Mouse (Mus musculus): ENCODE data around the gene Tubgcp2. TPM values are rescaled to one million over a fixed set of nuclear protein-coding genes. Genes with fewer than 3 reads are reported as not detected.

The Tubgcp2 gene
- polyA plus RNA-seq, 1 experiment from 2014 or later: 16.0 TPM

DNA sequence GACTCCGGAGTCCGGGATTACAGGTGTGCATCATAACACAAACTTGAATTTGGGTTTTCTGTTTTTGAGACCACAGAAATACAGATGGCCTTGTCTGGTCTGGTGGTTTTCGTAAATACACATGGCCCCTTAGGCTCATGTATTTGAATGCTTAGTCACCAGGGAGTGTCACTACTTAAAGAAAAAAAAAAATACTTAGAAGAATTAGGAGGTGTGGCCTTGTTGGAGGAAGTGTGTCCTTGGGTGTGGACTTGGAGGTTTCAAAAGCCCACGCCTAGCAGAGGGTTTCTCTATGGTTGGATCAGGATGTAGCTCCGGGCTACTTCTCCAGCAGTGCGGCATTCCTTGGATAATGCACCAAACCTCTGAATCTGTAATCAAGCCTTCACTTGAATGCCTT lies 41.2 kb upstream of the Tubgcp2 start:
- no peak for TF ChIP-seq EP300 (IDR thresholded peaks at IDR 0.05; ENCODE audit: low read depth)
- no peaks in the 10 kb centered on the region for H3K4me1 ChIP-seq (ENCODE audit: insufficient read depth)
- DNase-seq (no peak), ATAC-seq (no peak)
- peaks cover 35% of the 10 kb centered on the region for H3K27me3 ChIP-seq (ENCODE audit: insufficient read depth, low read length)
- H3K27ac ChIP-seq (ENCODE audit: low read depth): no peak overlapping the region
- H3K9me3 ChIP-seq (ENCODE audit: low read length): no peaks in the 10 kb centered on the region
- 59% methylated on average over 6 of the region's 6 CpGs for WGBS (ENCODE audit: insufficient replicate concordance)
- no peak overlapping the region for H3K4me2 ChIP-seq (ENCODE audit: low read depth, low read length)
- H3K36me3 ChIP-seq (replicated peaks; ENCODE audit: insufficient read depth, low read length): no peaks in the 10 kb centered on the region
- H3K9ac ChIP-seq (replicated peaks): no peak overlapping the region
- no peak overlapping the region for H3K4me3 ChIP-seq (ENCODE audit: low read depth, low read length)

DNA sequence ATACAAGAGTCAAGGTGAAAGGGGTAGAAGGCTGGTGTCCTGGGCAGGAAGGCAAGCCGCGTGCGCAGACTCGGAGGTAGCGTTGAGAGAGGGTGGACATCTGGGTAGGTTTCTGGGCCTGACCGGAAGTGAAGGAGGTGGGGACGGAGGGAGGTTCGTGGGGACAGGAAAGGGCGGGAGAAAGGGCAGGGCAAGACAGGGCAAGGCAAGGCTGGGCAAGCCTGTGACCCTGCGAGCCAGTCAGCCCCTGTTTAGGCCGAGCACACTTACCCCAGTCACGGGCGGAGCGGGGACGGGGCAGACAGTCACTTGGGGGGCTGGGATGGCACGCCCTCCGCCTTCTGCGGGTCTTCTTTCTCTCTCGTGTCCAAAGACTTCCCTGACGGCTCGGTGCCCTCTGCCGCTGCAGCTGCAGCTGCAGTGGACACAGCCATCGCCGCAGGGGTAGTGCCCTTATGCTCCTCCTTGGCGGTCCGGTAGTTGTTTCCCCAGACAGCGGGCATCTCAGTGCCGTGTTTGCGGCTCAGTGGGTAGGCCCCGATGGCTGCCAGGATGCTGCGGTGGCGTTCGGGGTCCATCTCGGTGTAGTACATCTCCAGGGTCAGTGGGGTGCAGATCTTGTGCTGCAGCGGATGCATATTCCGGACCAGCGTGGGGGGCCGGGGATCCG lies 33.7 kb upstream of the Tubgcp2 start:
- H3K9ac ChIP-seq (replicated peaks): no peak overlapping the region; the same call in 1 of the 2 replicates
- TF ChIP-seq EP300 (IDR thresholded peaks at IDR 0.05; ENCODE audit: low read depth) (no peak), CTCF (IDR thresholded peaks at IDR 0.05; ENCODE audit: low read depth) (no peak)
- no peak overlapping the region for H3K27ac ChIP-seq (ENCODE audit: low read depth)
- peak overlapping the region; percentile 65 for H3K4me2 ChIP-seq (ENCODE audit: low read depth, low read length)
- H3K4me3 ChIP-seq (ENCODE audit: low read depth, low read length): peak overlapping the region; percentile 29; the same call in 1 of the 2 replicates
- WGBS (ENCODE audit: insufficient replicate concordance): 40% methylated on average over 39 of the region's 39 CpGs
- H3K9me3 ChIP-seq (ENCODE audit: low read length): no peaks in the 10 kb centered on the region
- peak; percentile 44 for ATAC-seq
- no peaks in the 10 kb centered on the region for H3K36me3 ChIP-seq (replicated peaks; ENCODE audit: insufficient read depth, low read length)
- DNase-seq: peak; percentile 27
- peaks cover 9% of the 10 kb centered on the region; the same call in 1 of the 2 replicates for H3K27me3 ChIP-seq (ENCODE audit: insufficient read depth, low read length)
- 0 out of 2 replicates have a peak, but pooled peaks cover 4% of the 10 kb centered on the region for H3K4me1 ChIP-seq (ENCODE audit: insufficient read depth)

DNA sequence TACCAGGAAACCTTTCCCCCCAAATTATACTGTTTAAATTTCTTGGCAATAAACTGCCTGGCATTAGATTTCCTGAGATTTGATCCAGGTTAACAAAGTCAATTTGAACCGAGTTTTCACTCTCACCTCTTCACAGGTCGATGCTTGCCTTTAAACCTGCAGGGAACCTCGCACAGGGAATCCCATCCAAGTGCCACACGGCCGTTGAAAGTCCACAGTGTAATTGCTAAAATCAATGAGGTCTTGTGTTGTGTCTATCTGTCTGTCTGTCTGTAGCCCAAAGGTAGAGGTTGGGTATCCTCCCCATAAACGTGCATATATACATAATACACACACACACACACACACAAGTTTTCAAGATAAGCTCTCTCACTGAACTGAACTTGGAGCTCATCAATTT lies 30.9 kb upstream of the Tubgcp2 start:
- H3K9me3 ChIP-seq (ENCODE audit: low read length): no peaks in the 10 kb centered on the region
- whole genome bisulfite sequencing (ENCODE audit: insufficient replicate concordance): 44% methylated on average over 6 of the region's 6 CpGs
- peaks cover 23% of the 10 kb centered on the region for H3K27me3 ChIP-seq (ENCODE audit: insufficient read depth, low read length)
- TF ChIP-seq EP300 (IDR thresholded peaks at IDR 0.05; ENCODE audit: low read depth): peak; percentile 25; the same call in 1 of the 2 replicates
- no peak for TF ChIP-seq CTCF (IDR thresholded peaks at IDR 0.05; ENCODE audit: low read depth)
- DNase-seq (peak; percentile 39), ATAC-seq (peak; percentile 84)
- no peaks in the 10 kb centered on the region for H3K36me3 ChIP-seq (replicated peaks; ENCODE audit: insufficient read depth, low read length)
- H3K9ac ChIP-seq (replicated peaks): no peak overlapping the region
- H3K4me2 ChIP-seq (ENCODE audit: low read depth, low read length): no peak overlapping the region
- H3K4me1 ChIP-seq (ENCODE audit: insufficient read depth): 0 out of 2 replicates have a peak, but pooled peaks cover 4% of the 10 kb centered on the region
- peak overlapping the region; percentile 81 for H3K27ac ChIP-seq (ENCODE audit: low read depth)
- H3K4me3 ChIP-seq (ENCODE audit: low read depth, low read length): no peak overlapping the region

DNA sequence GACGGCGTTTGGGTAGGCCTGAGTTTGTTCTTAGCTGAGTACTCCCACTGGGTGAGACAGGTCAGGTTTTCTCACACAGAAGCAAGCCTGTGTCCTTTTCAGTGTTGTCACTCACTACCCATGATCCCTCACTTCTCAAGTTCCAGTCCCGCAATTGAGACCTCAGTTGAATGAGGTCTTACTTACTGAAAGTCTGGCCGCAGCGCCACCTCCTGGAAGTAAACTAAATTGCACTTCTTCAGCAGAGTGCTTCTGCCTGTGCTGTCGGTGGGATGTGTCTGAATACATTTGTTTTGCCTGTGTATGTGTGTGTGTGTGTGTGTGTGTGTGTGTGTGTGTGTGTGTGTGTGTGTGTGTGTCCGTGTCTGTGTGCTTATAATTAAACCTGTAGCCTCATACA lies 26.6 kb upstream of the Tubgcp2 start:
- Histone ChIP-seq H3K27ac (ENCODE audit: low read depth) (no peak overlapping the region), H3K27me3 (ENCODE audit: insufficient read depth, low read length) (peaks cover 63% of the 10 kb centered on the region), H3K4me1 (ENCODE audit: insufficient read depth) (peaks cover 8% of the 10 kb centered on the region), H3K4me3 (ENCODE audit: low read depth, low read length) (no peak overlapping the region), H3K36me3 (replicated peaks; ENCODE audit: insufficient read depth, low read length) (no peaks in the 10 kb centered on the region), H3K4me2 (ENCODE audit: low read depth, low read length) (no peak overlapping the region), H3K9me3 (ENCODE audit: low read length) (no peaks in the 10 kb centered on the region), H3K9ac (replicated peaks) (no peak overlapping the region)
- WGBS (ENCODE audit: insufficient replicate concordance): 24% methylated on average over 7 of the region's 7 CpGs
- peak; percentile 72 for DNase-seq
- TF ChIP-seq CTCF (IDR thresholded peaks at IDR 0.05; ENCODE audit: low read depth) (peak; percentile 86), EP300 (IDR thresholded peaks at IDR 0.05; ENCODE audit: low read depth) (no peak)
- ATAC-seq: no peak

DNA sequence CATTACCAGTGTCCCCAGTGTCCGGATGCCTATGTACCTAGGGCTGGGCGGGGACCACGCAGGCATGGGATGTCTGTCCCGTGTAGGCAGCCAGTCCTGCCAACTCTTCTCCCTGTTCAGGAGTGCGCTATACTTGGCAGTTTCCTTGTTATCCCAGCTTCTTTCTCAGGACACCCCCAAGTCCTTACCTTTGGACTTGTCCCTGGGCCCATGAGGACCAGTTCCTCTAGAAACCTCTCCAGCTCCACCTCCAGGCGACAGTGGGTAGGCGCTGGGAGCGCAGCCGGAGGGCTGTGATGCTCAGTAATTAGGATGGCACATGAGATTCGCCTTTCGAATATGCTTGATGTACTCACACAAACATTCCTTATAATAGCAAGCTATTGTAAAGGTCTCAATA lies 25.8 kb upstream of the Tubgcp2 start:
- H3K4me2 ChIP-seq (ENCODE audit: low read depth, low read length): no peak overlapping the region

DNA sequence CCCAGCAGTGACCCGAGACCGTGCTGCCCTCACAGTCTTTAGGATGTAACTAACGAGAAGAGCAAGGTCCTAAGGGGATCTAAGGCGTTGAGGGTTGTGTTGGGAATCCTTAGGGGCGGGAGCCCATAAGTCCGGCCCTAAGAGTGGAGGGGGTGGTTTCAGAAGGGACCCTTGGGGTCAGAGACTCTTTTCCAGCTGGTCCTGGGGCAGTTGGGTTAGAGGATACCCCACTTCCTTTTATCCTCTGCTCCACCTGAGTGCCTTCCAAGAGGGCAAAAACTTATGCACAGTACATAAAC lies 25.3 kb upstream of the Tubgcp2 start:
- no peak overlapping the region for H3K9ac ChIP-seq (replicated peaks)
- H3K9me3 ChIP-seq (ENCODE audit: low read length): no peaks in the 10 kb centered on the region
- WGBS (ENCODE audit: insufficient replicate concordance): 10% methylated on average over 6 of the region's 6 CpGs
- H3K4me3 ChIP-seq (ENCODE audit: low read depth, low read length): no peak overlapping the region
- no peak for ATAC-seq
- 0 out of 2 replicates have a peak overlapping the region, but pooled peaks have one; percentile 26 for H3K4me2 ChIP-seq (ENCODE audit: low read depth, low read length)
- no peak for DNase-seq
- H3K27ac ChIP-seq (ENCODE audit: low read depth): no peak overlapping the region
- peaks cover 8% of the 10 kb centered on the region for H3K4me1 ChIP-seq (ENCODE audit: insufficient read depth)
- H3K36me3 ChIP-seq (replicated peaks; ENCODE audit: insufficient read depth, low read length): no peaks in the 10 kb centered on the region
- peaks cover 76% of the 10 kb centered on the region for H3K27me3 ChIP-seq (ENCODE audit: insufficient read depth, low read length)
- TF ChIP-seq CTCF (IDR thresholded peaks at IDR 0.05; ENCODE audit: low read depth) (no peak), EP300 (IDR thresholded peaks at IDR 0.05; ENCODE audit: low read depth) (no peak)

More for the DNA sequence above, 25.8 kb upstream of the Tubgcp2 start:
- WGBS (ENCODE audit: insufficient replicate concordance): 24% methylated on average over 11 of the region's 11 CpGs
- DNase-seq (peak; percentile 36), ATAC-seq (no peak)
- H3K9me3 ChIP-seq (ENCODE audit: low read length): no peaks in the 10 kb centered on the region
- no peak for TF ChIP-seq EP300 (IDR thresholded peaks at IDR 0.05; ENCODE audit: low read depth)
- TF ChIP-seq CTCF (IDR thresholded peaks at IDR 0.05; ENCODE audit: low read depth): peak; percentile 45; the same call in 1 of the 2 replicates
- H3K4me3 ChIP-seq (ENCODE audit: low read depth, low read length): no peak overlapping the region
- H3K27ac ChIP-seq (ENCODE audit: low read depth): no peak overlapping the region
- no peak overlapping the region for H3K9ac ChIP-seq (replicated peaks)
- H3K36me3 ChIP-seq (replicated peaks; ENCODE audit: insufficient read depth, low read length): no peaks in the 10 kb centered on the region
- H3K4me1 ChIP-seq (ENCODE audit: insufficient read depth): peaks cover 8% of the 10 kb centered on the region
- H3K27me3 ChIP-seq (ENCODE audit: insufficient read depth, low read length): peaks cover 70% of the 10 kb centered on the region

Measured in liver, postnatal 0 days (tissue).